Mouse (Mus musculus) embryo, embryonic 11.5 days (tissue): ENCODE data around the gene Fubp1.

Source experiments
- DNase-seq: peaks from one replicate; pipeline ENCODE4 v3.0.0-alpha.2; 2012; ENCODE audit warnings: low read depth, low spot score

Gene Fubp1

DNA sequence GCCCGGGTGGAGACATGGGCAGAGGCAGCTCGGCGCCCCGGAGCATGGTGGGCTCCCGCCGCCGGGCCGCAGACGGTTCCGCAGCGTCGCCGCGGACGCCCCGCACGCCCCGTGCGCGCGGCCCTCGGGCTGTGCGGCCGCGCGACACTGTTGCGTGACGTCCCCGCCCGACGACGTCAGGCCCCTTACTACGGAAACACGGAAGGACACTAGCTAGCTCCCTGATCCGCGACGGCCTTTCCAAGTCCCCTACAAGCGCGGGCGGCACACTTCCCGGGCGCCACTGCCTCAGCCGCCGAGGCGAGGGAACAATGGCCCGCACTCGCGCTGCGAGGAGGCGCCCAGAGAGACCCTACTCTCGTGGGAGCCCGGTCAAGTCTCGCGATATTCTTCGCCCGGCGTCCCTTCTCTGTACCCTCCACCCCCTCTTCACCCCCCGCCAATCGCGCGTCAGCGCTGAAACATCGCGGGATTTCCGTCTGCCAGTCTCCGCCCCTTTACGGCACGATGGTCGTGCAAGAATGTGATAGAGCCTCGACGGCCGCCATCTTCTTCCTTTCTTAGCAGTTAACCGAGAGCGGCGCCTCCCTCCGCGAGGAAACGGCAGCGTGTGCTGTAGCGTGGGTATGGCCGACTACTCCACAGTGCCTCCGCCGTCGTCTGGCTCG lies at the start of gene Fubp1, which contains the start of gene Dnajb4:
TSS of gene Fubp1 (plus strand) at position 456 of the 668 bp plus-strand sequence.
TSS of gene Dnajb4 (minus strand) at position 336 of the 668 bp plus-strand sequence.
- DNase-seq, result peak; percentile 100

DNA sequence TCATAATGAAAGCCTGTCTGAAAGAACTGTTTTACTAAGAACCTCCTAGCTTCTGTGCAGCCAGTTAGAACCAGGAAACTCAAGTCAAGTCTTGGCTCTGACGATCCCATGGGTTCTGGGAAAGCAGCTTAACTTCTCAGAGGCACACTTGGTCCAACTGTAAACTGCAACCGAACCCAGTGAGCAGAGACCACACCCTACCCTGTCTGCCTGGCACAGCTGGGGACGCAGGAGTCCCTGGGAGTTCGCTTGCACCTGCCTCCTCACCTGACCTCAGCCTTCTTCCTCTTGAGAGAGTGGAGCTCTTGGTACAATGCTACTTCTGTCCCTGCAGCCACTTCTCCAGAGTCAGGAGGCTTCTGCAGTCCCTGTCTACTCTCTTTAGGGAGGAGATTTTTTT lies 49.6 kb upstream of the Fubp1 start:
- no peak for DNase-seq

DNA sequence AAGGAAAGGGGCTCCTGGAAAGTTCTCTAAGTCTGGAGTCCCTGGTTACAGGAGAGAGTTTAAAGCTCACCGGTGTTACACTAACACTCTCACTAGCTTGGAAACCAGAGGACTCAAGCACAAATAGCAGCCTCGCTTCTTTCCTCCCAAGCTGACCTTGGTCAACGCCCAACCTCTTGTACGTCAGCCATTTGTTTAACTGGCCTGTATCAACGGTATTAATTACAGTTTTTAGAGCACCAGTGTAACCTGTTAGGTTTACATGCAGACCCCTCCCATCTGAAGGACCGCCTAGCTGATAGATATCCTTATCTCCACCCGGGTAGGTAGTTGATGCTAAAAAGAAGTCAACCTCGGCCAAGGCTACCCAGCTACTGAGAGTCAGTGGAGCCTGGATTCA lies 46.9 kb upstream of the Fubp1 start:
- DNase-seq, result no peak

DNA sequence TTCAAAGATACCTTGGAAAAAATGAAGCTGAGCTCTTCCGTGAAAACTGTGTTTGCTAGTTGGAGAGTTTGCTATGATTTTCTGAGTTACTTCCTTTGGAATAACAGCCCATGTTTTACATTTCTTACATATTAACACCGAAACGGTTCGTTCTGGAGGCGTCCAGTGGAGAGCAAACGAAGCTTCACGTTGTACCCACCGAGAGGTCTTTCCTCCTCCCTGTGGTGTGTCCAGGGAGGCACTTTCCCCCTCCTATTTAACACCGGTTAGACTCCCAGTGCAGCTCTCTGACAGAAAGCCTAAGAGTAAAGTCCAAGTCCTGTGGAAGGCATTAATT lies 45.2 kb upstream of the Fubp1 start:
- no peak for DNase-seq

DNA sequence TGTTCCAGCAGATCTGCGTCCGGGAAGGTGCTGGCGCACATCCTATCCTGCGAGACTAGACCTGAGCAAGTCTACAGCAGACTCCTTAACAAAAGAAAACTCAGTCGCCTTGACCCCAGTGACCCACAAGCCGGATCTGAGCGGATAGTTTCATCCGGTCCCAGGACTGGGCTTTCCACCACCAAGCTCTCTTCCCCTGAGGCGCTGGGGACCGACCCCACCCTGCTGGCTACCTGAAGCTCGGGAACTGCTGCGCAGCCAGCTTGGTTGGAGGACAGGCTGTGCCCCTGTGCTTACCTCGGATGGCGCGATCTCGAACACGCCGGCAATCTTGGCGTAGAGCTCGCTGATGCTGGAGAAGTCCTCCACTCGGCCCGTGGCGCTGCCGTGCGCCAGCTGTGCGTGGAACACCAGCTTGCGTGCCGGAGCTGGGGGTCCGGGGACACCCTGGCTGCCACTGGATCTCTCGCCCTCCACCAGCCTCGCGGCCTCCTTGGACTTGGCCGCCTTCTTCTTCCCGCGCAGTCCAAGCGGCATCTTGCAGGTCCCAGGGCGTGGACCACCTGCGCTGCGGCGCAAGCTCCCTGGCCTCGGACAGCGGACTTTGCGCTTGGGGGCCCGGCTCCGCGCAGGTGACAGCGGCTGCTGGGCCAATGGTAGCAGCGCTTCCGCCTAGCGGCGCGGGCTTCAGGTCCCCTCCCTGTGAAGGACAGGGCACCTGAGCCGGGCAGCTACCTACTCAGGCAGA lies 44.7 kb upstream of the Fubp1 start:
- DNase-seq, result no peak

DNA sequence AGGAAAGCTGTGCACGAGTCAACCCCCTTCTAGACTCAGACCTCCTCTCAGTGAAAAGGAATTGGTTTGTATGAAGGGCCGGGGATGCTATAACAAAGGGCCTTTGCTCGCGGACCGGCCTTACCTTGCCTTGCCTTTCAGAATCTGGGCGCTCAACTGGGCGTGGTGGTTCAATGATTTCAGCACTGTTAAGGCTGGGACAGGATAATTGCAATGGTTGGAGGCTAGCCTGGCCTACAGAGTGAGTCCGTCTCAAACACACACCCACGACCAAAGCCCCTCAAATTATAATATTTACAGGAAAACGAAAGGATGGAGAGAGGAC lies 44.2 kb upstream of the Fubp1 start, which contains the start of gene Gipc2:
TSS of gene Gipc2 (minus strand) at position 132 of the 325 bp plus-strand sequence.
- DNase-seq, result no peak

DNA sequence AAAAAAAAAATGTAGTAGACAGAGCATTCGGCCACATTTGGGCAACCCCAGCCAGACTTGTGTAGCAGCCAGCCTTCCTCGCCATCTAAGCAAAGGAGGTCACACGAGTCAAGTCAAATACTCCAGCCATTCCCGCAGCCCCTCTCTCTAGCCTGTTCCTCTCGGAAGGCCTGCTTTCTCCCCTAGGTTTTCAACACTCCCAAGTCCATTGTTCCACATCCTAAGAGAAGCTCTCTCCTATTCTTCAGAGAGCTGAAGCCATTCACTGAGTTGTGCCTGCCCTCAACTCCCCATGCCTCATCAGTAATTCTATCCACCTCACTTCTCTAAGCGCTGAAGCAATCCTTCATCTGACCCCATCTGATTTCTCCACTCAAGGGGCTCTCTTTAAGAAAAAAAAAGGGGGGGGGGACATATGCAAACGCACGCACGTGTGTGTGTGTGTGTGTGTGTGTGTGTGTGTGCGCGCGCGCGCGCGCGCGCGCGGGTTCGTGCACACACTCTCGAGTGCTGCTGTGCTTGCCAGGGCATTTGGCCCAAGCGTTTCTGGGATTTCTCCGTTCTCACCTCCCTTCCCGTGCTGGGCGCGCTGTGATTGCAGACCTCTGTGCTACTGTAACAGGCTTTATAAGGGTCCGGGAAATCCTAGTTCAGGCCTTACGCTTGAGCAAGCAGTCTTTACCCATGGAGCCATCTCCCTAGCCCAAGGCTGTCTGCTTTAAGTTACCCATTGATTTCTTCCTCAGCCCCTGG lies 43.3 kb upstream of the Fubp1 start:
- DNase-seq, result no peak

DNA sequence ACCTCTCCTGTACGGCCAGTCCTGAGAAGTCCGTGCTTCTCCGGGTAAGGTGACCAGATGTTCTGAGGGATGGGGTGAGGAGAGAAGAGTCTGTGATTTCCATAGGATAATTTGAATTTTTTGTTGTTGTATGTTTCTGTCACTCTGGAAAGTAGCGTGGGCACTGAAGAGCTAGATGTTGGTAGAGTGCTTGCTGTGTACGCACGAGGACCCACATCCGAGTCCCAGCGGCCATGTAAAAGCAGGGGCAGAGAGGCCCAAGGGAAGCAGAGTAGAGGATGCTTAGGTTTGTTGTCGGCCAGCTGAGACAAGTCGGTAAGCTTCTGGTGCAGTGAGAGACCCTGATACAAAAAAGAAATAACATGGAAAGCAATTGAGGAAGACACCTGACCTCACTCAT lies 42.2 kb upstream of the Fubp1 start:
- no peak for DNase-seq

DNA sequence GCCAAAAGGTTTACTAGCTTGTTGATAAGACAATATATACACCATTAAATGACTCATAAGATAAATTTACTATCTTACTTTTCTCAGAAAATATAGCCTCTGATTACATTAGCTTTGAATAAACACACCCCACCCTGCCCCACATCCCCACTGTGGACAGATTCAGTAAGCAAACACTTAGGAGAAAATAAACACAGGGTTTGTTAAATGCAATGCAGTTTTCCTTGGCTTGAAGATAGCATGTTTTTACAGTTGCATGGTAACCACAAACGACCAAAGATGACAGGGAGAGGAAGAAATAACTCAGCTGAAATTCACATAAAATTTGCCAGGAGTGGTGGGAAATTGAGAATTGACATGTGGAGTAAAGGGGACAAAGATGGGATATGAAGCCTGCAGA lies 39.8 kb upstream of the Fubp1 start:
- DNase-seq, result no peak

DNA sequence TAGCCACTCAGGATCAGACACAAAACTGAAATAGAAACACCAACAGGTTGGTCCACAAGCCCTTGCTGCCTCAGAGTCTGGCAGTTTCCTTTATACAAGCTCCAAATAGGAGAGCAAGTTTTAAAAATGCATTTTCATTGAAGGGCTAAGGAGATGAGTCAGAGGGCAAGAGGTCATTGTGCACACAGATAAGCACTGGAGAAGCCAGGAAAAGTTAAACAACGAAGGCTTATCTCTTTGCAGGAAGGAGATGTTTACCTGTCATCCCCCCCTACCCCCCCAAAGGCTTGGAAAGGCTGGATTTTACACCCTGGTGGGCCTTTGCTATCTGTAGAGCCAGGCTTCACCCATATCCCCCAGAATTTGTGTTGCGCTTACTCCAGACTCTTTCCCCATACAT lies 39.0 kb upstream of the Fubp1 start:
- no peak for DNase-seq

DNA sequence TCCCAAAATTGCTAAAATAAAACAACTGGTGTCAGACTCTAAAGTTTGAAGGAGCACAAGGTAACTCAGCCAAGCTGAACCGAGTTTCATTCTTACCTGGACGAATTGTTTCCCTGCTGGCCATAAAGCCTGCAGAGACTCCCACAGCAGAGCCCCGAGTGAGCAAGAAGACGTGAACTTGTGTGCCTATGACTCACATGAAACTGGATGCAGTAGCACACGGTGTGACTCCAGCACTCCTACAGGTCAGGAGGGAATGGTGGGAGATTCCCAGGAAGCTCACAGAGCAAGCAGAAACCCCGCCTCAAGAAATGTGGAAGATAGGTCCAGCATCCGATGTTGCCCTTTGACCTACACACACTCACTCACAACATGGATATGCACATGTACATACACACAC lies 38.4 kb upstream of the Fubp1 start:
- DNase-seq, result no peak

DNA sequence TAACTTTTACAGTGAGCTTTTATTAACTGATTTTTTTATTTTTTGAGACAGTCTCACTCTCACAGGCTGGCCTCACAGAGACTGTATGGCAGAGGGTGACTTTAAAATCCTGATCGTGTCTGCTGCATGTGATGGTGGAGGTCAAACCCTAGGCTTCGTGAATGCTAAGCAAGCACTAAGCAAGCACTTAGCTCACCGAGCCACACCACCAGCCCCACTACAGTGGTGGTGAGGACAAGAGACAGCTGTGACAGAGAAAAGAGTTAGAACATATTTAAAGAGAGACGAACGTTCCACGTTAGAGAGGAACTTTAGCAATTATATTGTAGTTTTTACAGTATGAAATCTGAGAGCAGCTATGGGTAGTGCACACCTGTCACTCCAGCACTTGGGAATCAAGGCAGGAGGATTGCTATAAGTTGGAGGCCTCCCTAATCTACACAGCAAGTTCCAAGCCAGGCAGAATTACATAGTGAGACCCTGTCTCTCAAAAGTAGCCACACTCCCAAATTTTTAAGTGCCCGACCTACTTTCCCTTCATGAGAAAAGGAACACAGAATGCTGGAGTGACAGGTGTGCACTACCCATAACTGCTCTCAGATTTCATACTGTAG lies 37.8 kb upstream of the Fubp1 start:
- DNase-seq, result no peak

DNA sequence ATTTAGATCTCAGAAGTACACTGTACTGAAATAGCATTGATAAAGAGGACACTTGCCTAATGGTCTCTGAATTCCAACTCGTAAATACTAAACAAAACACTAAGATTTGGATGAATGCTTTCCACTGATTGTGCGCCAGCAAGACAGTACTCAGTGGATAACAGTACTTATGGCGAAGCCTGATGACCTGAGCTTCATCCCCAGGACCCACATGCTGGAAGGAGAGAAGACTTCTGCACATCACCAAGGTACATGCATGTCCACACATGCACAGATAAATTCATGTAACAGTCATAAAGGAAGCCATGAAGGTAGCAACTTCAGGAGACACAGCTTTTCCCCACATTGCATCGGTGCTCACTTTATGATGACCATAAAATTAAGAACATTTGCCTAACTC lies 31.4 kb upstream of the Fubp1 start:
- DNase-seq, result no peak

DNA sequence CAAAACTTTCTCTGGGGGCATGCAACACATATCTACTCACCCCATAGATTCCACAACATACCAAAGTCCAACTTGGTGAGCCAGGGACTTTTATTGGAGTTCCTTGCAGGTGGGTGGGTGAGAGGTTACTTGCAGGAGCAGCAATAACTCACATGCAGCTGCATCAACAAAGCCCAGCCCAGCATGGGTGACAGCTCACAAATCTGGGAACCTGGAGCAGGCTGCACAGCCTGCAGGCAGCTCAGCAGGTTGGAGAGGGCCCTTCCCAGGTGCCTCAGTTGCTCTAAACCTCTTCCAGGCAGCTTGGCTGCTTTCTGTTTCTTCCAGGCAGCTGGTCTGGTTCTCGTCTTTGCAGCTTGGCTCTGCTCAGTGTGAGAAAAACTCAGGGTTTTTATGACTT lies 30.9 kb upstream of the Fubp1 start:
- DNase-seq, result no peak

DNA sequence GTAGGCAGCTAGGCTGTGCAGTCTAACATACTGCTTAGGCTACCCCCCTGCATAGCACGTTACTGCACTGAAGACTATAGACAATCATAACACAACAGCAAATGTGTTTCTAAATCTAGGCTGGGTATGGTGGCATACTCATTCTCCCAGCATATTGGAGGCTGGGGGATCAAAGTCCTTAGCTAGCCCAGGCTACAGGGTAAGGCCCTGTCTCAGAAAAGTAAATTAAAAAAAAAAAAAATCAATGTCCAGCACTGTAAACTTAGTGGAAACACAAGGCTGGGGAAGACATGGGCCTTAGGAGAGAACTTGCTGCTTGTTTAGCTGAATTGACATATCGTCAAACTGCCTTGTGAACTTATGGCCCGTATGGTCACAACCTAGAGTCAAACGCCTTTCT lies 29.6 kb upstream of the Fubp1 start:
- DNase-seq, result no peak

DNA sequence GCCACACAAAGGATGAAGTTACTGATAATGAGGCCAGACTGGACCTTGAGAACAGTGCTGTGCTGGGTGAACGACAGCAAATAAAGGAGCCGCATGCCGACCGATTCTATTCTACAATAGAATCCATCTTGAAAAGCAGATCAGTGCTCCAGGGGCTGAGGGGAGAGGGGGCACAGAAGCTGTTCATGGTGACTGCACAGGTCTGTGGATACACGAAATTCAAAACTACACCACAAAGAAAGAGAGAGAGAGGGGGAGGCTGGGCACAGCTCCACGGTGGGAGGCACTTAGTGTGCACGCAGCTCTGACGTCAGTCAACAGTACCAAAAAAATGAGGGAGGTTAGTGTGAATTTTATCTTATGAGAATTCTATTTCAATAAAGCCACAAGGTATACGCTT lies 26.7 kb upstream of the Fubp1 start:
- no peak for DNase-seq

DNA sequence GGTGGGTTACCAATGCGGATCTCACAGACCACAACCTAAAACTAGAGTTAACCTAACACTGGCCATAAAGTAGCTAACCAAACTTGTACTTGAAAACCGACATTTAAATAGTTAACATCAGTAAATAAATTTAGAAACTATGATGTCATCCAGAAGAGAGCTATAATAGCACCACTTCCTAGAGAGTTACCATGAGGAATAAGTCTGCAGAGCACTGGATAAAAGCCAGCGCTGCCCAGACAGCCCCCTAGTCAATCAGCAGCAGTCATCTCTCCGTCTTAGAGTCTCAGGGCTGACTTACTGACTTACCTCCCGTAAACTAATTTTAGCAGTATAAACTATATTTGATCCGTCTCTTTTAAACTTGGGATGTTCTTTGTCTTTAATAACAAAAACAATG lies 24.1 kb upstream of the Fubp1 start:
- no peak for DNase-seq

DNA sequence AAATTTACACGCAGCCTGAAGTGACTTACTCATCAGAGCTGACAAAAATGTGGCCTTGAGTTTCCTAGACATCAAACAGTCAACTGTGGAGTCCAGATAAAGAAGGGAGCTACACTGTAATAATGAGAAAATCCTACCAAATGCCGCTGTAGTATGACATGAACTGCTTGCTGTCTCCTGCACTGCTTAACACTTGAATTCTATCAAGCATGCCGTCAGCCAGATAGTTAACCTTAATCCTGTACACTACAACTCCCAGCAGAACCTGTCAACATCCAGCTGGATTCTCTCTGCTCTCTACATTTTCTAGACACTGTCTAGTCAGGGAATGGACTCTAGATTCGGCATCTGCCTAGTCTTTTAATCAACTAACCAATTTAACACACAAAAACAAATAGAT lies 20.9 kb upstream of the Fubp1 start:
- no peak for DNase-seq

DNA sequence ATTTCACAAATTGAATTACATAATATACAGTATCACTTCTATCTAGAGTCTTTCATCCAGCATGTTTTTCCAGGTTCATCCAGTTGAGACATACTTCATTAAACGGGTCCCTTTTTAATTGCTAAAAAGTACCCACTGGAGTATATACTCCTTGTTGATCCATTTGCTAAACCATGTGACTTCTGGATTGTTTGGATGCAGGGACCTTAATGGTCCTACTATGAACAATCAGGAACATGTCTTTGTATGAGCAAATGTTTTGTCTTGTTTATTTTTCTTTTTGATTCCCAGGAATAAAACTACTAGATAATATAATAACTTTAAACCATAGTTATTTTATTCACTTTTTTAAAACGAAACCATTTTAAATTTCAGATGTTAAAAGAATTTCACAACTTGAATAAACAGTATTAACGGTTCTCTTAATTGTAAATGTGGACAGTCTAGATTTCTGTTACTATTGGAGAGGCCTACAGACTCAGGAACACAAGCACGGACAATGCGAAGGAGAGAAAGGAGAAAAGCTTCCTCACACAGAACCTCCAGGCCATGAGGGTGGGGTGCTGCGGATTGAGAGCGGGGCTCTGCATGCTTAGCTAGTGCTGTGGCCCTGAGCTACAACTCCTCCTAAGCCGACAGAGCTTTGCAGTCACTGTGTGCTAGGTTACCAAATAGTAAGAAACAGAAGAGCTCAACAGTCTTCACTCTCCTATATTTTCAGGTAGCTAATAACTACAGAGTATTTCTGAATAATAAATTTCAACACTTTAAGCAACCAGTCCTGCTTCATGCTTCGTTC lies 19.3 kb upstream of the Fubp1 start:
- no peak for DNase-seq

DNA sequence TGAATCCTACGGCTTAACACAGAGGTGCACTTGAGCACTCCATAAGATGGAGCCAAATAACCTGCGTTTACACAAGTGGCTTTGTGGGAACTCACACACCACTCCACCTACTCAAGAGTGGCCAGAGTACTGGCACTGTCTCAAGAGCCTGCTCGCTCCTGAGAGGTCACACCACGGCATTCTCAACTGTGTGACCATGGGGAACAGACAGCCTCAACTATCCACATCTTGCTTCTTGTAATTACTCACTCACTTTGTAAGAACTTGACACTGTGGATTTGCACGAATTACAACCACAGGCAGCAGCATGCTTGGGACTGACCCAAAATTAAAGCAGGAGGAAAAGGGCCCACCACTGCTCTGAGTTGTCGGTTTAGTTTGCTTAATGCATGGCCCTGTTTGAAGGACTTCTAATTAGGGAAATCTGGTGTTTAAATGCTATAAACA lies 18.4 kb upstream of the Fubp1 start:
- DNase-seq, result no peak

DNA sequence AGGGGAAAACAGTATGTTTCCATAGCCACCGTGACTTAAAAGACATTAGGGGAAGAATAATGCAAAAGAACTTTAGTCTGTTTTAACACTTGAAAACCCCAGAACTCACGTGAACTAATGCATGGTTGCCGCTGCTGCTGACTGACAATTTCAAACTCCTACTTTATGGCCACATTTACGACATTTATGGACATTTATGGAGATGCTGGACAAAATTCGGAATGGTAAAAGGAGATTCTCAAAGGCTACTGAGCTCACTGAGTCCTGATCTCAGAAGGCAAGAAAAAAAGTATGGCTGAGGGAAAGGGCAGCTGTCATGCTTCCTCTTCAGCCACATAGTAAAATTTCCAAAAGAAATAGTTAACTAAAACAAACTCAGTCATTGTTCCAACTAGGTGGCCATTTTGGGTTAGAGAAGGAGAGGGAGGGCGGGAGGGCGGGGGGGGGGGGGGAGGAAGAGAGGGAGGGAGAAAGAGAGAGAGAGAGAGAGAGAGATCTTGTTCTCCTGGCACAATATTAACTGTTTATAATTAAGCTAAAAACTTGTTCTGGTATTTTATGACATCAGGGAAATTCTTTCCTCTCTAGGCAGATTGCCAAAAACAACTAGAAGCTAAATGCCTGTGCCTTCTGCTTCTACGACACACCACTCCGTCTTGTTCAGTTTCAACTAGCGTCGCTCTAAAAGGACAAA lies 17.8 kb upstream of the Fubp1 start:
- DNase-seq, result no peak
